Mouse (Mus musculus) lung, postnatal 0 days (tissue): ENCODE data around the gene Gm49384.

Source experiments
- CTCF ChIP-seq: IDR thresholded peaks from 2 replicates; pipeline ENCODE4 v1.5.1; 2016; ENCODE audit warnings: antibody characterized with exemption, mild to moderate bottlenecking
- EP300 ChIP-seq: IDR thresholded peaks from 2 replicates; pipeline ENCODE4 v1.6.1; 2016; ENCODE audit warnings: antibody characterized with exemption, mild to moderate bottlenecking, control low read depth

- TF ChIP-seq CTCF (no peak), EP300 (no peak)
These were observed 17.1 kb downstream of the Gm49384 start for GRCm38 (mm10) chr12:69186811-69187471.
